Mouse (Mus musculus) cerebellum, adult 2 months (tissue): ENCODE measurements at regions not wholly inside any gene's neighbourhood (a gene's known extent, or its start where the extent isn't known, plus 50 kb on each side); places are given as distances from the start of the nearest gene placed in this dataset.

ENCODE experiments used
- DNase-seq, 2 experiments: peaks; one replicate each; pipeline ENCODE4 v3.0.0; 2021
- H3K27ac ChIP-seq: fragments of 200-500 bp; 2 replicates; pipeline ENCODE4 v1.5.1; 2012; ENCODE audit warnings: low read length, control low read depth, inconsistent platforms; ENCODE audit not compliant: insufficient read depth
- H3K27me3 ChIP-seq: fragments of 200-500 bp; 2 replicates; pipeline ENCODE4 v1.6.1; 2012; ENCODE audit warnings: inconsistent platforms, mild to moderate bottlenecking, low read length, moderate library complexity; ENCODE audit not compliant: control insufficient read depth, insufficient read depth
- H3K4me1 ChIP-seq: fragments of 200-500 bp; 2 replicates; pipeline ENCODE4 v1.6.1; 2011; ENCODE audit warnings: low read length; ENCODE audit not compliant: control insufficient read depth, insufficient read depth
- H3K4me3 ChIP-seq: fragments of 200-500 bp; replicated peaks from 2 replicates; pipeline ENCODE3; 2011; ENCODE audit warnings: mild to moderate bottlenecking, low read depth, low read length, control low read depth; ENCODE audit not compliant: insufficient read depth
- CTCF ChIP-seq: fragments of 200-500 bp; IDR thresholded peaks from 2 replicates; pipeline ENCODE4 v1.5.1; 2011; ENCODE audit warnings: low read depth, mild to moderate bottlenecking, control low read depth, low read length, moderate library complexity, borderline replicate concordance; ENCODE audit not compliant: insufficient read depth
- POLR2A ChIP-seq: fragments of 200-500 bp; IDR thresholded peaks from 2 replicates; pipeline ENCODE4 v1.6.1; 2011; ENCODE audit warnings: low read length, control low read depth, borderline replicate concordance; ENCODE audit not compliant: insufficient read depth
- WGBS: fragments of 180-500 bp; shearing (Covaris S2); methylation state at CpG from one replicate; pipeline ENCODE4 v1.1.7; 2018; 5-methylcytosine and 5-hydroxymethylcytosine counted together

GRCm38 (mm10) chr9:27478346-27478745 lies 81.7 kb downstream of the Spata19 start:
- Histone ChIP-seq H3K4me3 (no peak overlapping the region), H3K27ac (no peak overlapping the region), H3K27me3 (no peaks in the 10 kb centered on the region), H3K4me1 (peaks cover 4% of the 10 kb centered on the region)
- 97% methylated on average over 3 of the region's 3 CpGs for WGBS
- no peak for TF ChIP-seq CTCF
- no peak for TF ChIP-seq POLR2A
- DNase-seq: no peak

GRCm38 (mm10) chr9:27501816-27502215 lies 105.2 kb downstream of the Spata19 start:
- Histone ChIP-seq H3K4me1 (no peaks in the 10 kb centered on the region), H3K4me3 (no peak overlapping the region), H3K27me3 (no peaks in the 10 kb centered on the region), H3K27ac (no peak overlapping the region)
- DNase-seq: no peak
- WGBS: 87% methylated on average over 6 of the region's 6 CpGs
- no peak for TF ChIP-seq POLR2A
- TF ChIP-seq CTCF: no peak

- no peak overlapping the region for H3K4me3 ChIP-seq
- TF ChIP-seq CTCF (no peak), POLR2A (no peak)
- DNase-seq: no peak
- H3K27me3 ChIP-seq: no peaks in the 10 kb centered on the region
- no peaks in the 10 kb centered on the region for H3K4me1 ChIP-seq
- 49% methylated on average over 5 of the region's 5 CpGs for WGBS
- no peak overlapping the region for H3K27ac ChIP-seq
Observed at GRCm38 (mm10) chr9:27509157-27509556, 112.6 kb downstream of the Spata19 start.

DNA sequence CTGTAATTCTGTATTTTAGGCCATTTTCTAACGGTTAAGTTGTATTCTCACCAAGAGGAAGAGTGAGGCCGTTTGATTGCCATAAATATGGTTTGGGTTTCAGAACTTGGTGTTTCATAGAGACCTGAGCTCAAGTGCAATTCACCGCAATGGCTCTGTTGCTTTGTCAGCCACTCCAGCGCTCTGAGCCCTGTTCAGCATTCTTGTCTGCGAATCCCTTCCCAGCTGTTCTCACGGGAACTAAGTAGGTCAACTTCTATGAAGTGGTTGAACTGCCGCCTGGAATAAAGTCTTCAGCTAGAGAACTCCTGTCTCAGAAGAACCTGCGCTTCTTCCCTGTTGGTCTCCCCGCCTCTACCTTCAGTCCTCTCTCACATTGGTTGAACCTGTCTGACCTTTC lies 113.1 kb downstream of the Spata19 start:
- Histone ChIP-seq H3K27ac (no peak overlapping the region), H3K4me3 (no peak overlapping the region), H3K27me3 (no peaks in the 10 kb centered on the region), H3K4me1 (no peaks in the 10 kb centered on the region)
- TF ChIP-seq CTCF: no peak
- TF ChIP-seq POLR2A: no peak
- no peak for DNase-seq
- WGBS: 90% methylated on average over 9 of the region's 9 CpGs

- Histone ChIP-seq H3K27me3 (no peaks in the 10 kb centered on the region), H3K4me1 (no peaks in the 10 kb centered on the region), H3K27ac (no peak overlapping the region), H3K4me3 (no peak overlapping the region)
- WGBS: 60% methylated on average over 2 of the region's 2 CpGs
- no peak for TF ChIP-seq POLR2A
- no peak for DNase-seq
Observed at GRCm38 (mm10) chr9:27511161-27511560, 114.6 kb downstream of the Spata19 start.

- 89% methylated on average over 4 of the region's 4 CpGs for WGBS
- TF ChIP-seq CTCF (no peak), POLR2A (no peak)
- no peak for DNase-seq
- no peaks in the 10 kb centered on the region for H3K27me3 ChIP-seq
- H3K27ac ChIP-seq: no peak overlapping the region
- no peaks in the 10 kb centered on the region for H3K4me1 ChIP-seq
- H3K4me3 ChIP-seq: no peak overlapping the region
Observed at GRCm38 (mm10) chr9:27515427-27516110, 119.0 kb downstream of the Spata19 start.

DNA sequence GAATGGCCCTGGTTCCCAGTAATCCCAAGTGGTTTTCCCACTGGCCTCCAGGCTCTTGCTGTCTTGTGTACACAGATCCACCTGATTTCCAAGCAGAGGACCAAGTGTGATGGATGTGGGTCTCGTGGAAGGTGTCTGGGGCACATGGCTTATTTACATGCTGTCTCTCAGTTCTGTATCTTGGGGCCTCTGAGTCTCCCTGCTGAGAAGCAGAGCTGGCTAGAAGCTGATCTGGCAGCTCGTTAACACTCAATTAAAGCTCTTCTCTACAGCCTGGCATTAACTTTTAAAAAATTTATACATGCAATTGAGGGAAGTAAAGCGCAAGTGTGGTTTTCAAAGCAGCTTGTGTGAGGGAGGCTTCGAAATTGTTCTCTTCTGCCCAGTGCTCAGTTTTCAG lies 121.4 kb downstream of the Spata19 start:
- H3K4me1 ChIP-seq: no peaks in the 10 kb centered on the region
- no peaks in the 10 kb centered on the region for H3K27me3 ChIP-seq
- WGBS: 64% methylated on average over 4 of the region's 4 CpGs
- no peak for DNase-seq
- TF ChIP-seq POLR2A (no peak), CTCF (no peak)
- H3K4me3 ChIP-seq: no peak overlapping the region
- no peak overlapping the region for H3K27ac ChIP-seq

- TF ChIP-seq POLR2A (no peak), CTCF (no peak)
- no peak for DNase-seq
- no peaks in the 10 kb centered on the region for H3K27me3 ChIP-seq
- H3K4me3 ChIP-seq: no peak overlapping the region
- H3K27ac ChIP-seq: no peak overlapping the region
- 55% methylated on average over 5 of the region's 5 CpGs for WGBS
- no peaks in the 10 kb centered on the region for H3K4me1 ChIP-seq
Observed at GRCm38 (mm10) chr9:27519711-27520110, 123.1 kb downstream of the Spata19 start.

GRCm38 (mm10) chr9:27521181-27521580 lies 124.6 kb downstream of the Spata19 start:
- no peaks in the 10 kb centered on the region for H3K27me3 ChIP-seq
- H3K4me1 ChIP-seq: no peaks in the 10 kb centered on the region
- no peak for DNase-seq
- H3K4me3 ChIP-seq: no peak overlapping the region
- 39% methylated on average over 3 of the region's 3 CpGs for WGBS
- H3K27ac ChIP-seq: no peak overlapping the region
- TF ChIP-seq POLR2A: no peak
- TF ChIP-seq CTCF: no peak
